ENCODE assay signal across 2 mouse cellular contexts in genomic region chr3:108910303-108911080, GRCm38 (mm10).
TF ChIP-seq lines count a peak whose summit lies in the region.

No protein-coding gene starts in this region.

TF ChIP-seq in CH12.LX, 34 proteins besides CTCF, POLR2A, EP300 and RAD21:
- TF ChIP-seq NRF1 (IDR thresholded peaks at IDR 0.05; ENCODE audit: low read depth, low read length) (no peak), MEF2A (IDR thresholded peaks at IDR 0.05; ENCODE audit: borderline replicate concordance, low read depth, low read length) (0 out of 2 replicates have a peak, but pooled peaks have one; percentile 12), ELF1 (IDR thresholded peaks at IDR 0.05; ENCODE audit: low read depth, low read length) (no peak), NELFE (IDR thresholded peaks at IDR 0.05; ENCODE audit: low read depth, low read length) (no peak), IRF4 (IDR thresholded peaks at IDR 0.05; ENCODE audit: low read depth, low read length) (peak; percentile 83; the same call in 1 of the 2 replicates), JUND (conservative IDR thresholded peaks at IDR 0.05; ENCODE audit: low read depth, low read length) (no peak), SMC3 (IDR thresholded peaks at IDR 0.05; ENCODE audit: low read depth, low read length) (no peak), TCF12 (IDR thresholded peaks at IDR 0.05; ENCODE audit: low read depth, low read length) (peak; percentile 57), E2F4 (IDR thresholded peaks at IDR 0.05; ENCODE audit: insufficient replicate concordance, low read depth, low read length) (no peak), ZC3H11A (IDR thresholded peaks at IDR 0.05; ENCODE audit: low read depth, low read length) (no peak), MXI1 (IDR thresholded peaks at IDR 0.05; ENCODE audit: low read depth, low read length) (no peak; the same call in 1 of the 2 replicates), SIN3A (IDR thresholded peaks at IDR 0.05; ENCODE audit: low read length) (peak; percentile 18; the same call in 1 of the 2 replicates), CHD1 (IDR thresholded peaks at IDR 0.05; ENCODE audit: low read depth, low read length) (no peak), PAX5 (IDR thresholded peaks at IDR 0.05; ENCODE audit: low read length) (no peak), KAT2A (IDR thresholded peaks at IDR 0.05; ENCODE audit: insufficient replicate concordance, low read length) (no peak), POLR2AphosphoS2 (IDR thresholded peaks at IDR 0.05; ENCODE audit: low read depth, low read length) (no peak), MYC (IDR thresholded peaks at IDR 0.05; ENCODE audit: low read depth, low read length) (no peak; the same call in 1 of the 2 replicates), ZNF384 (IDR thresholded peaks at IDR 0.05; ENCODE audit: low read depth, low read length) (no peak), UBTF (IDR thresholded peaks at IDR 0.05; ENCODE audit: low read depth, low read length) (peak; percentile 77), MAZ (IDR thresholded peaks at IDR 0.05; ENCODE audit: low read depth, low read length) (peak; percentile 27; the same call in 1 of the 2 replicates)

TF ChIP-seq in MEL, 35 proteins besides CTCF, POLR2A, EP300 and RAD21:
- TF ChIP-seq ETS1 (IDR thresholded peaks at IDR 0.05; ENCODE audit: low read depth, low read length) (no peak), BHLHE40 (IDR thresholded peaks at IDR 0.05; ENCODE audit: borderline replicate concordance, low read depth, low read length) (no peak), MXI1 (IDR thresholded peaks at IDR 0.05; ENCODE audit: low read depth, low read length) (peak; percentile 8; the same call in 1 of the 2 replicates)
